7 mouse cellular contexts compared by ENCODE assay signal in the genomic region with DNA sequence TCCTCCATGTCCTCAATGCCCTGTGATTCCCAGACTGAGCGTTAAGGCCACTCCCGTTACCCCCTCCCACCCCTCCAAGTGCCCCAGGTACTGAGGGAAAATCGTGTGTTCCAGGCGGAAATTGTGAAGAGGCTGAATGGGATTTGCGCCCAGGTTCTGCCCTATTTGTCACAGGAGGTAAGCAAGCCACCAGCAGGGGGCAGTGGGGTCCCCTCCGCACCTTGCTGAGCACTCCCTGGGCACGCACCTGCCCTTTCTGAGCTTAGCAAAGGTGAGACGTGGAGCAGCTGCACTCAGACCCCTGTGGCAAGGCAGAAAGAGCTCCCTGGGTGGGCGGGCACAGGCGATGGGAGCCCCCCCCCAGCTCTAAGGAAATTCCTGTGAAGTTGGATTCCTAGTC. TPM values are rescaled to one million over a fixed set of nuclear protein-coding genes. Genes with fewer than 3 reads are reported as not detected.
A peak's percentile ranks its signal among the peaks of the same experiment; 100 is the strongest.
DNase-seq lines count a peak whose midpoint lies in the region; ATAC-seq and TF ChIP-seq lines count a peak whose summit lies in the region.

No protein-coding gene starts in this region.

- peaks cover 59% of the 10 kb centered on the region for H3K4me1 ChIP-seq in midbrain, embryonic 11.5 days (ENCODE audit: control insufficient read depth, insufficient read depth, low read length)
- H3K4me1 ChIP-seq in midbrain, embryonic 16.5 days (ENCODE audit: control insufficient read depth, insufficient read depth, low read length), result peaks cover 40% of the 10 kb centered on the region
- H3K4me1 ChIP-seq in embryonic fibroblast, embryonic 13.5 days (ENCODE audit: control insufficient read depth, insufficient read depth, low read length), result peaks cover 8% of the 10 kb centered on the region
- peaks cover 73% of the 10 kb centered on the region for H3K4me1 ChIP-seq in kidney, embryonic 16.5 days (ENCODE audit: insufficient read depth, low read length)
- peaks cover 80% of the 10 kb centered on the region for H3K4me1 ChIP-seq in midbrain, embryonic 13.5 days (replicated peaks)

- TF ChIP-seq POLR2A in embryonic fibroblast, embryonic 13.5 days (IDR thresholded peaks at IDR 0.05; ENCODE audit: low read depth, low read length), result no peak

- peaks cover 23% of the 10 kb centered on the region for H3K27me3 ChIP-seq in midbrain, embryonic 11.5 days (ENCODE audit: control insufficient read depth, insufficient read depth, low read length)
- peaks cover 6% of the 10 kb centered on the region for H3K27me3 ChIP-seq in midbrain, embryonic 16.5 days (ENCODE audit: control insufficient read depth, insufficient read depth, low read depth, low read length)
- H3K27me3 ChIP-seq in kidney, embryonic 16.5 days (ENCODE audit: insufficient read depth, low read length), result 0 out of 2 replicates have a peak, but pooled peaks cover 2% of the 10 kb centered on the region
- H3K27me3 ChIP-seq in midbrain, embryonic 13.5 days, result peaks cover 58% of the 10 kb centered on the region

- peak; percentile 81 for TF ChIP-seq CTCF in embryonic fibroblast, embryonic 13.5 days (IDR thresholded peaks at IDR 0.05; ENCODE audit: borderline replicate concordance, insufficient read depth, low read length)

- no peak overlapping the region for H3K27ac ChIP-seq in midbrain, embryonic 11.5 days (ENCODE audit: low read depth, low read length)
- H3K27ac ChIP-seq in midbrain, embryonic 16.5 days (ENCODE audit: low read length), result no peak overlapping the region
- H3K27ac ChIP-seq in embryonic fibroblast, embryonic 13.5 days (ENCODE audit: insufficient read depth, low read length), result no peak overlapping the region
- H3K27ac ChIP-seq in kidney, embryonic 16.5 days (ENCODE audit: low read length), result peak overlapping the region; percentile 81; the same call in 1 of the 2 replicates
- H3K27ac ChIP-seq in midbrain, embryonic 13.5 days, result 0 out of 2 replicates have a peak overlapping the region, but pooled peaks have one; percentile 25

- peaks cover 8% of the 10 kb centered on the region for H3K36me3 ChIP-seq in midbrain, embryonic 11.5 days (ENCODE audit: control insufficient read depth, insufficient read depth, low read length)
- peaks cover 14% of the 10 kb centered on the region; the same call in 1 of the 2 replicates for H3K36me3 ChIP-seq in midbrain, embryonic 16.5 days (ENCODE audit: control insufficient read depth, insufficient read depth, low read length)
- H3K36me3 ChIP-seq in kidney, embryonic 16.5 days (ENCODE audit: insufficient read depth, low read length), result peaks cover 25% of the 10 kb centered on the region
- peaks cover 43% of the 10 kb centered on the region for H3K36me3 ChIP-seq in midbrain, embryonic 13.5 days

- no peak overlapping the region for H3K4me2 ChIP-seq in midbrain, embryonic 11.5 days
- no peak overlapping the region for H3K4me2 ChIP-seq in midbrain, embryonic 16.5 days (ENCODE audit: low read length)
- 0 out of 2 replicates have a peak overlapping the region, but pooled peaks have one; percentile 57 for H3K4me2 ChIP-seq in kidney, embryonic 16.5 days (replicated peaks; ENCODE audit: low read depth, low read length)
- peak overlapping the region; percentile 42; the same call in 1 of the 2 replicates for H3K4me2 ChIP-seq in midbrain, embryonic 13.5 days (replicated peaks)

- peak; percentile 94 for DNase-seq in midbrain, embryonic 11.5 days (ENCODE audit: low spot score, missing footprints)
- peak; percentile 71 for DNase-seq in adrenal gland, postnatal 14 days
- peak; percentile 88 for DNase-seq in thymus, postnatal 25 days

- no peak for ATAC-seq in midbrain, embryonic 11.5 days (ENCODE audit: low FRiP score)
- ATAC-seq in midbrain, embryonic 16.5 days, result no peak
- no peak for ATAC-seq in kidney, embryonic 16.5 days (ENCODE audit: low FRiP score, low TSS enrichment)
- ATAC-seq in midbrain, embryonic 13.5 days, result no peak

- WGBS in midbrain, embryonic 11.5 days, result 14% methylated on average over 10 of the region's 10 CpGs
- 19% methylated on average over 10 of the region's 10 CpGs for WGBS in midbrain, embryonic 16.5 days
- WGBS in kidney, embryonic 16.5 days, result 24% methylated on average over 10 of the region's 10 CpGs
- 19% methylated on average over 10 of the region's 10 CpGs for WGBS in midbrain, embryonic 13.5 days

- no peaks in the 10 kb centered on the region for H3K9me3 ChIP-seq in midbrain, embryonic 11.5 days (ENCODE audit: control insufficient read depth, low read length)
- H3K9me3 ChIP-seq in midbrain, embryonic 16.5 days (replicated peaks; ENCODE audit: control insufficient read depth, low read length, poor library complexity, severe bottlenecking), result no peaks in the 10 kb centered on the region
- H3K9me3 ChIP-seq in kidney, embryonic 16.5 days (ENCODE audit: low read length), result no peaks in the 10 kb centered on the region
- H3K9me3 ChIP-seq in midbrain, embryonic 13.5 days, result no peaks in the 10 kb centered on the region

- H3K9ac ChIP-seq in midbrain, embryonic 11.5 days (ENCODE audit: low read length), result no peak overlapping the region
- H3K9ac ChIP-seq in midbrain, embryonic 16.5 days (ENCODE audit: low read depth, low read length), result no peak overlapping the region
- H3K9ac ChIP-seq in kidney, embryonic 16.5 days (replicated peaks; ENCODE audit: low read length), result peak overlapping the region; percentile 65
- no peak overlapping the region for H3K9ac ChIP-seq in midbrain, embryonic 13.5 days (replicated peaks)

- H3K4me3 ChIP-seq in midbrain, embryonic 11.5 days (ENCODE audit: low read depth, low read length), result no peak overlapping the region
- H3K4me3 ChIP-seq in midbrain, embryonic 16.5 days (ENCODE audit: low read depth, low read length), result no peak overlapping the region
- H3K4me3 ChIP-seq in embryonic fibroblast, embryonic 13.5 days (ENCODE audit: insufficient read depth, low read length), result no peak overlapping the region
- no peak overlapping the region for H3K4me3 ChIP-seq in kidney, embryonic 16.5 days (ENCODE audit: low read length)
- no peak overlapping the region for H3K4me3 ChIP-seq in midbrain, embryonic 13.5 days (replicated peaks)

RNA-seq across cellular contexts. Expression of a gene that starts 5.4 kb away (rescaled TPM):
- 306 and 325 TPM in 2 replicates for polyA plus RNA-seq in midbrain, embryonic 11.5 days (2014; fragmentation: Nextera tagmentation; extraction: Ambion mirVana)
- polyA plus RNA-seq in midbrain, embryonic 16.5 days (2015; fragmentation: Nextera tagmentation; extraction: Ambion mirVana), result 700 and 706 TPM in 2 replicates
- 646 and 698 TPM in 2 replicates for total RNA-seq in adrenal gland, postnatal 14 days (2021)
- polyA plus RNA-seq in embryonic fibroblast, embryonic 13.5 days (2011; ENCODE audit: insufficient read length, low read depth, missing spikeins), result 354 and 424 TPM in 2 replicates
- polyA plus RNA-seq in kidney, embryonic 16.5 days (2015; fragmentation: Nextera tagmentation; extraction: Ambion mirVana), result 322 and 487 TPM in 2 replicates
- polyA plus RNA-seq in midbrain, embryonic 13.5 days (2015; fragmentation: Nextera tagmentation; extraction: Ambion mirVana), result 451 and 572 TPM in 2 replicates

RNA-seq across cellular contexts. Expression of a gene that starts 9.6 kb away (rescaled TPM):
- 6.0 and 6.2 TPM in 2 replicates for polyA plus RNA-seq in midbrain, embryonic 11.5 days (2014; fragmentation: Nextera tagmentation; extraction: Ambion mirVana)
- polyA plus RNA-seq in midbrain, embryonic 16.5 days (2015; fragmentation: Nextera tagmentation; extraction: Ambion mirVana), result 39.0 and 54.8 TPM in 2 replicates
- 17.8 and 18.1 TPM in 2 replicates for total RNA-seq in adrenal gland, postnatal 14 days (2021)
- 22.4 and 25.7 TPM in 2 replicates for polyA plus RNA-seq in embryonic fibroblast, embryonic 13.5 days (2011; ENCODE audit: insufficient read length, low read depth, missing spikeins)
- polyA plus RNA-seq in kidney, embryonic 16.5 days (2015; fragmentation: Nextera tagmentation; extraction: Ambion mirVana), result 41.0 and 52.0 TPM in 2 replicates
- 23.6 and 26.2 TPM in 2 replicates for polyA plus RNA-seq in midbrain, embryonic 13.5 days (2015; fragmentation: Nextera tagmentation; extraction: Ambion mirVana)

RNA-seq across cellular contexts. Expression of a gene that starts 19.7 kb away (rescaled TPM):
- 55.8 and 59.3 TPM in 2 replicates for polyA plus RNA-seq in midbrain, embryonic 11.5 days (2014; fragmentation: Nextera tagmentation; extraction: Ambion mirVana)
- polyA plus RNA-seq in midbrain, embryonic 16.5 days (2015; fragmentation: Nextera tagmentation; extraction: Ambion mirVana), result 89.7 and 90.2 TPM in 2 replicates
- 65.0 and 67.2 TPM in 2 replicates for total RNA-seq in adrenal gland, postnatal 14 days (2021)
- polyA plus RNA-seq in embryonic fibroblast, embryonic 13.5 days (2011; ENCODE audit: insufficient read length, low read depth, missing spikeins), result 64.4 and 66.3 TPM in 2 replicates
- 92.3 and 92.7 TPM in 2 replicates for polyA plus RNA-seq in kidney, embryonic 16.5 days (2015; fragmentation: Nextera tagmentation; extraction: Ambion mirVana)
- polyA plus RNA-seq in midbrain, embryonic 13.5 days (2015; fragmentation: Nextera tagmentation; extraction: Ambion mirVana), result 74.5 and 77.1 TPM in 2 replicates

RNA-seq across cellular contexts. Expression of a gene that starts 36.1 kb away (rescaled TPM):
- polyA plus RNA-seq in midbrain, embryonic 11.5 days (2014; fragmentation: Nextera tagmentation; extraction: Ambion mirVana), result 4.6 and 6.0 TPM in 2 replicates
- polyA plus RNA-seq in midbrain, embryonic 16.5 days (2015; fragmentation: Nextera tagmentation; extraction: Ambion mirVana), result 4.3 and 5.2 TPM in 2 replicates
- total RNA-seq in adrenal gland, postnatal 14 days (2021), result 10.1 and 15.3 TPM in 2 replicates
- polyA plus RNA-seq in embryonic fibroblast, embryonic 13.5 days (2011; ENCODE audit: insufficient read length, low read depth, missing spikeins), result 16.5 and 26.4 TPM in 2 replicates
- polyA plus RNA-seq in kidney, embryonic 16.5 days (2015; fragmentation: Nextera tagmentation; extraction: Ambion mirVana), result 18.5 and 22.8 TPM in 2 replicates
- polyA plus RNA-seq in midbrain, embryonic 13.5 days (2015; fragmentation: Nextera tagmentation; extraction: Ambion mirVana), result 2.8 and 4.4 TPM in 2 replicates

RNA-seq across cellular contexts. Expression of a gene that starts 40.7 kb away (rescaled TPM):
- 1.1 and 1.4 TPM in 2 replicates for polyA plus RNA-seq in midbrain, embryonic 11.5 days (2014; fragmentation: Nextera tagmentation; extraction: Ambion mirVana)
- 0.80 and 0.87 TPM in 2 replicates for polyA plus RNA-seq in midbrain, embryonic 16.5 days (2015; fragmentation: Nextera tagmentation; extraction: Ambion mirVana)
- total RNA-seq in adrenal gland, postnatal 14 days (2021), result 0.85 and 1.9 TPM in 2 replicates
- 0.83 TPM in 1 of 2 replicates, not detected in the other for polyA plus RNA-seq in embryonic fibroblast, embryonic 13.5 days (2011; ENCODE audit: insufficient read length, low read depth, missing spikeins)
- polyA plus RNA-seq in kidney, embryonic 16.5 days (2015; fragmentation: Nextera tagmentation; extraction: Ambion mirVana), result 0.70 and 0.98 TPM in 2 replicates
- 0.94 and 1.0 TPM in 2 replicates for polyA plus RNA-seq in midbrain, embryonic 13.5 days (2015; fragmentation: Nextera tagmentation; extraction: Ambion mirVana)

Comparison
In these comparisons a context has a peak if more than half of its experiments do, and no peak if none do; other contexts are left out.
1. H3K27ac ChIP-seq: peak in kidney, embryonic 16.5 days (single experiment) and midbrain, embryonic 13.5 days (single experiment); none in midbrain, embryonic 11.5 days (single experiment), midbrain, embryonic 16.5 days (single experiment) and embryonic fibroblast, embryonic 13.5 days (single experiment).
2. H3K4me2 ChIP-seq: peak in kidney, embryonic 16.5 days (single experiment) and midbrain, embryonic 13.5 days (single experiment); none in midbrain, embryonic 11.5 days (single experiment) and midbrain, embryonic 16.5 days (single experiment).
3. Peak in every context shown above with its lines, with median percentiles within 50 percentile points of each other: DNase-seq.